Mouse (Mus musculus) midbrain, embryonic 11.5 days (tissue): ENCODE data around the gene Rgs4. TPM values are rescaled to one million over a fixed set of nuclear protein-coding genes. Genes with fewer than 3 reads are reported as not detected.

ENCODE experiments used
- ATAC-seq: fragments of 200-750 bp; cut with Nextera tagmentation; 2 replicates; pipeline ENCODE4 v1.8.0; 2017; ENCODE audit warnings: moderate TSS enrichment, moderate library complexity; ENCODE audit not compliant: low FRiP score
- DNase-seq: peaks from one replicate; pipeline ENCODE4 v3.0.0; 2015; ENCODE audit warnings: low spot score; ENCODE audit errors: missing footprints
- H3K27ac ChIP-seq: fragments of 300-500 bp; sonication (generic); 2 replicates; pipeline ENCODE4 v1.5.1; 2014; ENCODE audit warnings: low read depth, low read length
- H3K27me3 ChIP-seq: fragments of 300-500 bp; sonication (generic); 2 replicates; pipeline ENCODE4 v1.6.1; 2014; ENCODE audit warnings: mild to moderate bottlenecking, low read length, moderate library complexity, mixed read lengths; ENCODE audit not compliant: control insufficient read depth, insufficient read depth
- H3K36me3 ChIP-seq: fragments of 300-500 bp; sonication (generic); 2 replicates; pipeline ENCODE4 v1.6.1; 2014; ENCODE audit warnings: mild to moderate bottlenecking, low read length, moderate library complexity, mixed read lengths; ENCODE audit not compliant: control insufficient read depth, insufficient read depth
- H3K4me1 ChIP-seq: fragments of 300-500 bp; sonication (generic); 2 replicates; pipeline ENCODE4 v1.6.1; 2014; ENCODE audit warnings: low read length; ENCODE audit not compliant: control insufficient read depth, insufficient read depth
- H3K4me2 ChIP-seq: fragments of 300-500 bp; sonication (generic); 2 replicates; pipeline ENCODE4 v1.6.1; 2014; ENCODE audit warnings: mild to moderate bottlenecking, moderate library complexity
- H3K4me3 ChIP-seq: fragments of 300-500 bp; sonication (generic); 2 replicates; pipeline ENCODE4 v1.5.1; 2014; ENCODE audit warnings: low read depth, low read length
- H3K9ac ChIP-seq: fragments of 300-500 bp; sonication (generic); 2 replicates; pipeline ENCODE4 v1.6.1; 2014; ENCODE audit warnings: low read length
- H3K9me3 ChIP-seq: fragments of 300-500 bp; sonication (generic); 2 replicates; pipeline ENCODE4 v1.6.1; 2016; ENCODE audit warnings: low read length; ENCODE audit not compliant: control insufficient read depth
- WGBS: fragments of 180-500 bp; shearing (Covaris S2); extraction: QIAGEN DNeasy Blood & Tissue Kit; methylation state at CpG from one replicate; pipeline ENCODE4 v1.1.7; 2014; 5-methylcytosine and 5-hydroxymethylcytosine counted together
- polyA plus RNA-seq: library from polyadenylated mRNA; unstranded; fragments of >200 nt; fragmentation: Nextera tagmentation; extraction: Ambion mirVana; gene quantifications from 2 replicates; pipeline ENCODE4 v1.2.1, GENCODE M21; 2014

The Rgs4 gene
- polyA plus RNA-seq, 1 experiment from 2014 or later = 24.0 TPM

- Histone ChIP-seq H3K9me3 (no peaks in the 10 kb centered on the region), H3K4me2 (no peak overlapping the region), H3K4me3 (no peak overlapping the region), H3K27me3 (peaks cover 2% of the 10 kb centered on the region; the same call in 1 of the 2 replicates), H3K27ac (no peak overlapping the region), H3K9ac (no peak overlapping the region), H3K4me1 (no peaks in the 10 kb centered on the region), H3K36me3 (no peaks in the 10 kb centered on the region)
- 50% methylated on average over 5 of the region's 5 CpGs for WGBS
- no peak for ATAC-seq
- no peak for DNase-seq
These were observed 997 bp upstream of the Rgs4 start for GRCm38 (mm10) chr1:169748439-169748838.

- 45% methylated on average over 6 of the region's 6 CpGs for WGBS
- ATAC-seq (peak; percentile 20; the same call in 1 of the 2 replicates), DNase-seq (peak; percentile 84)
- H3K4me2 ChIP-seq = peak overlapping the region; percentile 48
- no peak overlapping the region for H3K27ac ChIP-seq
- no peaks in the 10 kb centered on the region for H3K9me3 ChIP-seq
- no peaks in the 10 kb centered on the region for H3K36me3 ChIP-seq
- H3K9ac ChIP-seq = no peak overlapping the region; the same call in 1 of the 2 replicates
- peaks cover 2% of the 10 kb centered on the region; the same call in 1 of the 2 replicates for H3K27me3 ChIP-seq
- H3K4me3 ChIP-seq = peak overlapping the region; percentile 19; the same call in 1 of the 2 replicates
- no peaks in the 10 kb centered on the region for H3K4me1 ChIP-seq
These were observed 460 bp upstream of the Rgs4 start for GRCm38 (mm10) chr1:169747902-169748301.

DNA sequence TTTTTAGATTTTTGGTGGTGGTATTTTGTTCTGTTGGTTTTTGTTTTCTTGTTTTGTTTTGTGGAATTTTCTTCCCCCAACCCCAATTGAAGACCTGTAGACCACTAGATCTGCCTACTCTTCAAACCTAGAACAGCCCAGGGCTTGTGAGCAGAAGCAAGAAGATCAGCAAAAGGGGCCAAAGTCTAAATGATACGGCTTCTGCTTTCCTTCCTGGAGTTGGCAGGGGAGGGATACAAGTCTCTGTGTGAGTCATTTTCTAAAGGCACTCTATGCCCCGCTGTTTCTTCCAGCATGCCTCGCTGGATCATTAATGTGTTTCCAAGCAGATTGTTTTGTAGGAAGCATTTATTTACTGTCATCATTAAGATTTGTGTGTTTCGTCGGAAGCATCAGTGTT is 6.3 kb downstream of the Rgs4 start:
- Histone ChIP-seq H3K4me2 (no peak overlapping the region), H3K36me3 (no peaks in the 10 kb centered on the region), H3K27ac (no peak overlapping the region), H3K4me3 (no peak overlapping the region), H3K9ac (no peak overlapping the region), H3K4me1 (no peaks in the 10 kb centered on the region), H3K27me3 (no peaks in the 10 kb centered on the region), H3K9me3 (no peaks in the 10 kb centered on the region)
- whole genome bisulfite sequencing = 85% methylated on average over 5 of the region's 5 CpGs
- DNase-seq (no peak), ATAC-seq (no peak)

GRCm38 (mm10) chr1:169737231-169737630 is 10.2 kb downstream of the Rgs4 start:
- ATAC-seq (no peak), DNase-seq (no peak)
- Histone ChIP-seq H3K4me1 (no peaks in the 10 kb centered on the region), H3K9ac (no peak overlapping the region), H3K27ac (no peak overlapping the region), H3K9me3 (no peaks in the 10 kb centered on the region), H3K4me3 (no peak overlapping the region), H3K27me3 (no peaks in the 10 kb centered on the region), H3K4me2 (no peak overlapping the region), H3K36me3 (no peaks in the 10 kb centered on the region)
- WGBS = 83% methylated on average over 6 of the region's 6 CpGs

DNA sequence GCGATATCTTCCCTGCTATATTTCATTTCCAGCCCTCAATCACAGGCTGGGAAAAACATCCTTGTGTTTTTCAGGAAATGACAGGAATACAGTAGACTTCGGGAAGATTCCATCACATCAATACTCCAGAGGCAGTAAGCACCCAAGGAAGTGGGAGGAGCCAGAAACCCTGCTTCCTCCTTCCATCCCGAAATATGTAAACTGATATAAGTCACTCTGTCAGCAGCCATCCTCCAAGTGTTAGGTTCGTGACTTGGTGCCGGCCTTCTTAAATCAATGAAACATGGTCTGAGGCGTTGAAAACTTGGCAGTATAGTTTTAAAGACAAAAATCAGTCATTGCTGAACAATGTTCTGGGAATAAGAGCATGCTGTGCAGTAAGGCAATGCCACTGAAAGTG is 11.3 kb downstream of the Rgs4 start:
- H3K4me3 ChIP-seq = no peak overlapping the region
- H3K4me2 ChIP-seq = no peak overlapping the region
- H3K27ac ChIP-seq = no peak overlapping the region
- no peaks in the 10 kb centered on the region for H3K9me3 ChIP-seq
- no peak overlapping the region for H3K9ac ChIP-seq
- no peak for ATAC-seq
- no peaks in the 10 kb centered on the region for H3K36me3 ChIP-seq
- H3K4me1 ChIP-seq = no peaks in the 10 kb centered on the region
- WGBS = 88% methylated on average over 6 of the region's 6 CpGs
- no peaks in the 10 kb centered on the region for H3K27me3 ChIP-seq
- DNase-seq = no peak

GRCm38 (mm10) chr1:169730599-169731100 is 16.8 kb downstream of the Rgs4 start:
- no peak overlapping the region for H3K27ac ChIP-seq
- H3K4me2 ChIP-seq = no peak overlapping the region
- no peak overlapping the region for H3K9ac ChIP-seq
- no peaks in the 10 kb centered on the region for H3K9me3 ChIP-seq
- H3K4me3 ChIP-seq = no peak overlapping the region
- no peaks in the 10 kb centered on the region for H3K4me1 ChIP-seq
- H3K27me3 ChIP-seq = no peaks in the 10 kb centered on the region
- DNase-seq = no peak
- WGBS = 54% methylated on average over 7 of the region's 7 CpGs
- 0 out of 2 replicates have a peak, but pooled peaks have one; percentile 52 for ATAC-seq
- H3K36me3 ChIP-seq = no peaks in the 10 kb centered on the region

DNA sequence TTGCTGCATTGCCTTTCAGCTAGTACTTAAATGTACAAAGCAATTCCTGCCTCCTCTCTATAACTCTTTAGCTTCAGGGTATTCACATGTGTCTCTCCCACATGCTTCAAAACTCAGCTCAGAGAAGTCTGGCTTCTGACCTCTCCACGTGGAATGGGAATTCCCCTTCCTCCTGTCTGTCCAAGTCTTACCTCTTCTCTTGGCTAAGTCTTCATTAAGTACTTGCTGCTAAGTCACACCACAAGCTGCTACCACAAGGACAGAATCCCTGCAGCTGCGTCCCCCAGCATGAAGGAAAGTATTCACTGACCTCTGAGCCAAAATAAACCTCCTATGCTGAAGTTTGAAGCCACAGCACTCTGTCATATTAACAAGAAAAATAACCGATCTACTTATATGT is 21.1 kb downstream of the Rgs4 start:
- Histone ChIP-seq H3K36me3 (no peaks in the 10 kb centered on the region), H3K9me3 (no peaks in the 10 kb centered on the region), H3K9ac (no peak overlapping the region), H3K27ac (no peak overlapping the region), H3K27me3 (no peaks in the 10 kb centered on the region), H3K4me3 (no peak overlapping the region), H3K4me1 (no peaks in the 10 kb centered on the region), H3K4me2 (no peak overlapping the region)
- ATAC-seq (no peak), DNase-seq (no peak)
- 78% methylated on average over 3 of the region's 3 CpGs for WGBS

DNA sequence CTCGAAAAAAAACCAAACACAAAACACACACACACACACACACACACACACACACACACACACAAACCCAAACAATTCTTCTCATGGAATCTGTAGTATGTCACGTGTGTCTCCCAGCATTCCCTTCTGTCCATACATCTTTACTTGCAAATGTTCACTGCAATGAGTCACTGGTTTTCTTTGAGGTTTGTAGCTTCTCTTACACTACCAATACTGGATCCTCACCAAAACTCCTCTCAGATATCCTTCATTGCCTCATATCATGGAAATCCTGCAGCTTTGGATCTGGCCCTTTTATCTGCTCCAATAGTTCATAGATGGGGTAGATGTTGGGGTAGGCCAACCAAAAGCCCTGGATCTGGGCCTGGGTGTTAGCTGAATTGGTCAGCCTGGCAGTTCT is 25.6 kb downstream of the Rgs4 start:
- WGBS = 77% methylated on average over 2 of the region's 2 CpGs
- ATAC-seq = no peak
- H3K27me3 ChIP-seq = no peaks in the 10 kb centered on the region
- no peak overlapping the region for H3K9ac ChIP-seq
- H3K4me2 ChIP-seq = no peak overlapping the region
- no peaks in the 10 kb centered on the region for H3K4me1 ChIP-seq
- no peak for DNase-seq
- H3K9me3 ChIP-seq = no peaks in the 10 kb centered on the region
- H3K27ac ChIP-seq = no peak overlapping the region
- H3K36me3 ChIP-seq = no peaks in the 10 kb centered on the region
- no peak overlapping the region for H3K4me3 ChIP-seq

GRCm38 (mm10) chr1:169704395-169705087 is 42.9 kb downstream of the Rgs4 start:
- no peak overlapping the region for H3K4me2 ChIP-seq
- no peaks in the 10 kb centered on the region for H3K36me3 ChIP-seq
- H3K27me3 ChIP-seq = no peaks in the 10 kb centered on the region
- no peaks in the 10 kb centered on the region for H3K9me3 ChIP-seq
- WGBS = 90% methylated on average over 4 of the region's 4 CpGs
- H3K27ac ChIP-seq = no peak overlapping the region
- no peak overlapping the region for H3K9ac ChIP-seq
- H3K4me1 ChIP-seq = no peaks in the 10 kb centered on the region
- ATAC-seq = no peak
- no peak for DNase-seq
- no peak overlapping the region for H3K4me3 ChIP-seq
